Mouse (Mus musculus) c-Kit-negative CD71-positive TER-119-positive erythroid progenitor cells, embryonic 14.5 days (primary cell): ENCODE results near the gene Tm9sf1.

Experiments
- DNase-seq: peaks from one replicate; pipeline ENCODE4 v3.0.0-alpha.2; 2013; ENCODE audit warnings: low read depth, low spot score

Tm9sf1 gene

GRCm38 (mm10) chr14:55590748-55591330 lies 52.8 kb downstream of the Tm9sf1 start, which contains the start of gene Psme2:
Gene Psme2 (minus strand): TSS chr14:55591113.
- DNase-seq: peak; percentile 86

DNA sequence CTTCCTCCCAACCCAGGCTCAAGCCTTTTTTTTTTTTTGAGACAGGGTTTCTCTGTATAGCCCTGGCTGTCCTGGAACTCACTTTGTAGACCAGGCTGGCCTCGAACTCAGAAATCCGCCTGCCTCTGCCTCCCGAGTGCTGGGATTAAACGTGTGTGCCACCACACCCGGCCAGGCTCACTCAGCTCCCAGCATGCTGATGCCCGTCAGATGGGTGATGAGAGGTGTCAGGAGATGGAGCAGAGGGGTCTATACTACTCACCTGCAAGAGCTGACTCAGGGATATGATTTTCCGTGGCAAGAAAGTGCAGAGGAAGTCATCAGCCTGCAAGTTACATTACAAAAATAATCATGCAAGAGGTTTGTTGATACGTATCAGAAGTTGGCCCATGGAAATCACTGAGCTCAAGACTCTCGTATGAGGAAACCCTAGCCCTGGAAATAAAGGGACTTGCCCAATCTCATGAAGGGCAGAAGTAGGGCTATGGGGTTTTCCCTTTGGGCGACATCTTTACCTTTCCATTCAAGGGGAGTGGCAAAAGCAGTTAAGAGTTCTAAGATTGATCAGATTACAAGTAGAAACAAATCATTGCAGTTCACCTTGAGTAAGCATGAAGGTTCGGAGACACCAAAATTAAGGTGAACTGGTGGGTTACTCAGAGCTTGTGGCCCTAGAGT lies 53.7 kb downstream of the Tm9sf1 start:
- no peak for DNase-seq

DNA sequence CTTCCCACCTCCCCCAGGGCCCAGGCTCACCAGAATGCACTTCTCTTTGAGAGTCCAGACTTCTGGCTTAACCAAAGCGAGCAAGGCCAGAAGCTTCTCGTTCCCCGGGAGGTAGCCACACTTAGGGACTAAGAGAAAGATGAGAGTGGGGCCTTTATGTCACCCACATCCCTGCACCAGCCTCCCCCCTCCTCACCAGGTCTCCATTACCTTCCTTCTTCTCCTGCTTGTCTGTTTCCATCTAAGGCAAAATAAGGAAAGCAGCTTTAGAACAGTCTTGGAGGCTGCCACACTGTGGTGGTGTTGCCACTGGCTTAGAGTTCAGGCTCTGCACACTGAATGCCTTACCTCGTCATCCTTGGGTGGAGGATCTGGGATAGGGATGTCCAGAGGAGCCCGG lies 54.3 kb downstream of the Tm9sf1 start:
- no peak for DNase-seq

- DNase-seq: peak; percentile 66
Observed at GRCm38 (mm10) chr14:55586149-55586548, 57.5 kb downstream of the Tm9sf1 start.
